19 mouse cellular contexts compared by ENCODE assay signal in the genomic region with DNA sequence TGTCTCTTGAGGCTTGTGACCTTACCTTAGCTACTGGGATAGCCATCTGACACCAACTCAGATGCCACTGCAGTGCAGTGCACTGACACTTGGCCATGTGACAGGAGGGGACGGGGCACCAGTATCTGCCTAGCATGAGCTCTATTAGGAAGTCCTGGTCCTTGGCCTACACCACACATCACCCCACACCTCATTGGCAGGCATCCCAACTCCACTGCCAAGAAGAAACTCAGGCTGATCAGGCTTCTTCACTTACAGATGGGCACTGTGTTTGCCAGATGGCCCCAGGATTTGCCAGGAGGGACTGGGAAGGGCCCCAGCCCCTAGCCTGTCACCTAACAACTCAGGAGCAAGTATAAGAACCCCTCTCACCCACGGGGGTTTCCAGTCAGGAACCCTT. TPM values are rescaled to one million over a fixed set of nuclear protein-coding genes. Genes with fewer than 3 reads are reported as not detected.
DNase-seq lines count a peak whose midpoint lies in the region; ATAC-seq and TF ChIP-seq lines count a peak whose summit lies in the region.
"Had no signal": no experiment of that assay in that cellular context is flagged by ENCODE, and none has a peak within 500 bp of the region (broad histone marks: within the 10 kb centered on the region; RNA-seq: fewer than 3 reads in every experiment).

No protein-coding gene starts in this region.

- no peaks in the 10 kb centered on the region for H3K79me2 ChIP-seq in heart, adult 2 months (replicated peaks; ENCODE audit: control insufficient read depth, insufficient read depth, low read length)
- H3K79me2 ChIP-seq in MEL (ENCODE audit: control insufficient read depth, insufficient read depth, low read length, poor library complexity) = peaks cover 1% of the 10 kb centered on the region; the same call in 1 of the 2 replicates

- peak; percentile 43 for DNase-seq in adrenal gland, adult 2 months
- DNase-seq in adrenal gland, postnatal 36 days = no peak
- peak in 1 of 2 experiments; percentile 33 for DNase-seq in heart, adult 2 months
- DNase-seq in heart, postnatal 25 days (ENCODE audit: low spot score) = no peak
- peak; percentile 35 for DNase-seq in MEL (ENCODE audit: low read depth, low spot score)
- peak; percentile 95 for DNase-seq in gastrocnemius, adult 2 months
- DNase-seq in lung, postnatal 0 days (ENCODE audit: low spot score) = no peak
- DNase-seq in urinary bladder, postnatal 25 days (ENCODE audit: low spot score) = no peak
- DNase-seq: kidney, adult 9 months; kidney, postnatal 36 days; lung, adult 18-20 months; lung, postnatal 4 days had no signal

- no peak overlapping the region for H3K4me3 ChIP-seq in heart, adult 2 months
- no peak overlapping the region for H3K4me3 ChIP-seq in MEL (ENCODE audit: control insufficient read depth in 1 of 2, insufficient read depth in 1 of 2, low read depth in 2 of 2, low read length in 2 of 2)
- H3K4me3 ChIP-seq in gastrocnemius, adult 2 months = no peak overlapping the region
- H3K4me3 ChIP-seq in lung, postnatal 0 days (ENCODE audit: low read depth, low read length) = no peak overlapping the region
- H3K4me3 ChIP-seq: heart, embryonic 13.5 days; limb, embryonic 15.5 days; midbrain, embryonic 10.5 days had no signal

- H3K27me3 ChIP-seq in heart, adult 2 months (ENCODE audit: control insufficient read depth, insufficient read depth, low read length) = no peaks in the 10 kb centered on the region
- H3K27me3 ChIP-seq in MEL (ENCODE audit: control insufficient read depth in 1 of 2, insufficient read depth in 2 of 2, low read length in 2 of 2) = no peaks in the 10 kb centered on the region
- no peaks in the 10 kb centered on the region for H3K27me3 ChIP-seq in lung, postnatal 0 days (replicated peaks; ENCODE audit: insufficient read depth, low read length)
- H3K27me3 ChIP-seq: limb, embryonic 15.5 days had no signal

- 0 out of 2 replicates have a peak, but pooled peaks have one; percentile 20 for TF ChIP-seq POLR2A in heart, adult 2 months (IDR thresholded peaks at IDR 0.05; ENCODE audit: insufficient read depth, low read depth, low read length)
- TF ChIP-seq POLR2A in MEL (IDR thresholded peaks at IDR 0.05; ENCODE audit: control insufficient read depth in 1 of 2, insufficient read depth in 1 of 2, low read depth in 1 of 2, low read length in 2 of 2, poor library complexity in 1 of 2) = no peak

- intact Hi-C loops in heart, adult 2 months (cut with DNase I) = no loop called here
- intact Hi-C loops in heart, postnatal 25 days (cut with DNase I) = no loop called here
- intact Hi-C loops in gastrocnemius, adult 2 months (cut with DNase I) = no loop called here

- no peak for TF ChIP-seq CTCF in heart, adult 2 months (IDR thresholded peaks at IDR 0.05)
- no peak for TF ChIP-seq CTCF in MEL (IDR thresholded peaks at IDR 0.05 in 2 of 3, conservative IDR thresholded peaks at IDR 0.05 in 1 of 3; ENCODE audit: control insufficient read depth in 1 of 3, insufficient read depth in 1 of 3, low read depth in 2 of 3, low read length in 3 of 3, poor library complexity in 1 of 3, severe bottlenecking in 1 of 3)
- no peak for TF ChIP-seq CTCF in gastrocnemius, adult 2 months (IDR thresholded peaks at IDR 0.05)
- TF ChIP-seq CTCF in lung, postnatal 0 days (IDR thresholded peaks at IDR 0.05) = no peak

- no peaks in the 10 kb centered on the region for H3K4me1 ChIP-seq in heart, adult 2 months (ENCODE audit: control insufficient read depth, insufficient read depth, low read length)
- peaks cover 2 to 6% of the 10 kb centered on the region in 2 experiments; a peak in 3 of 4 replicates for H3K4me1 ChIP-seq in MEL (ENCODE audit: control insufficient read depth in 1 of 2, insufficient read depth in 2 of 2, low read length in 2 of 2)
- H3K4me1 ChIP-seq in lung, postnatal 0 days (ENCODE audit: insufficient read depth, low read depth, low read length) = 0 out of 2 replicates have a peak, but pooled peaks cover 4% of the 10 kb centered on the region

- H3K36me3 ChIP-seq in heart, adult 2 months (ENCODE audit: control insufficient read depth, insufficient read depth, low read length) = no peaks in the 10 kb centered on the region
- H3K36me3 ChIP-seq in MEL (ENCODE audit: control insufficient read depth in 1 of 2, insufficient read depth in 2 of 2, low read length in 2 of 2) = peaks cover 0 to 3% of the 10 kb centered on the region in 2 experiments; a peak in 1 of 4 replicates
- H3K36me3 ChIP-seq in lung, postnatal 0 days (ENCODE audit: insufficient read depth, low read length) = peaks cover 25% of the 10 kb centered on the region

- no peaks in the 10 kb centered on the region for H3K9me3 ChIP-seq in MEL (replicated peaks; ENCODE audit: insufficient read depth, low read length)
- H3K9me3 ChIP-seq in lung, postnatal 0 days (ENCODE audit: low read length) = no peaks in the 10 kb centered on the region
- H3K9me3 ChIP-seq: heart, embryonic 13.5 days; limb, embryonic 15.5 days; midbrain, embryonic 10.5 days had no signal

- no peak overlapping the region for H3K9ac ChIP-seq in heart, adult 2 months (ENCODE audit: low read depth, low read length)
- H3K9ac ChIP-seq in MEL (ENCODE audit: control insufficient read depth, low read depth, low read length, poor library complexity, severe bottlenecking) = no peak overlapping the region
- no peak overlapping the region for H3K9ac ChIP-seq in lung, postnatal 0 days (replicated peaks; ENCODE audit: low read depth)
- H3K9ac ChIP-seq: heart, embryonic 13.5 days; limb, embryonic 15.5 days had no signal

- no peak for TF ChIP-seq RAD21 in MEL (IDR thresholded peaks at IDR 0.05; ENCODE audit: low read depth, low read length)

- no peak for ATAC-seq in lung, postnatal 0 days
- ATAC-seq: forebrain, embryonic 16.5 days; inflammation-experienced regulatory T-cells, adult 6 months had no signal

- no peak overlapping the region for H3K27ac ChIP-seq in heart, adult 2 months
- H3K27ac ChIP-seq in MEL (ENCODE audit: control insufficient read depth, low read depth, low read length) = no peak overlapping the region
- peak overlapping the region; percentile 95 for H3K27ac ChIP-seq in gastrocnemius, adult 2 months
- H3K27ac ChIP-seq in lung, postnatal 0 days (ENCODE audit: low read length) = no peak overlapping the region
- H3K27ac ChIP-seq: heart, embryonic 13.5 days; limb, embryonic 15.5 days; midbrain, embryonic 10.5 days had no signal

- H3K4me2 ChIP-seq in lung, postnatal 0 days (replicated peaks; ENCODE audit: low read depth, low read length) = no peak overlapping the region
- H3K4me2 ChIP-seq: heart, embryonic 13.5 days; limb, embryonic 15.5 days had no signal

- TF ChIP-seq EP300 in heart, adult 2 months (IDR thresholded peaks at IDR 0.05; ENCODE audit: insufficient read depth, low read depth, low read length) = no peak
- no peak for TF ChIP-seq EP300 in MEL (IDR thresholded peaks at IDR 0.05; ENCODE audit: low read depth in 1 of 2, low read length in 2 of 2)
- no peak for TF ChIP-seq EP300 in lung, postnatal 0 days (IDR thresholded peaks at IDR 0.05)

- 41% methylated on average over 2 of the region's 2 CpGs for WGBS in heart, adult 2 months
- WGBS in lung, postnatal 0 days = 63% methylated on average over 2 of the region's 2 CpGs

RNA-seq across cellular contexts. Expression of a gene that starts 2.2 kb away (rescaled TPM):
- 1 to 10 TPM; 2.5 to 3.8 TPM for total RNA-seq in adrenal gland, adult 2 months (2021)
- 4.9 and 5.2 TPM in 2 replicates for polyA plus RNA-seq in adrenal gland, adult 2 months (2012; rRNA removed)
- total RNA-seq in adrenal gland, postnatal 36 days (2021) = 1 to 10 TPM; 1.8 to 2.2 TPM
- total RNA-seq in heart, adult 2 months (2021) = under 1 TPM; 0.34 to 0.64 TPM
- 0.97 and 1.2 TPM in 2 replicates for polyA plus RNA-seq in heart, adult 2 months (2012; rRNA removed)
- under 1 TPM; 0.31 to 0.39 TPM for total RNA-seq in heart, postnatal 25 days (2021)
- 3.4 and 5.0 TPM in 2 replicates for total RNA-seq in MEL (2012; rRNA removed)
- polyA plus RNA-seq in MEL (2012; ENCODE audit: insufficient read depth in 1 of 2, insufficient read length in 2 of 2, low read depth in 1 of 2, low replicate concordance in 2 of 2, missing spikeins in 1 of 2) = 1 to 10 TPM in 1 of 2 experiments, not detected in 1; 7.7 TPM
- total RNA-seq in gastrocnemius, adult 2 months (2021) = 10 to 100 TPM; 14.0 to 23.3 TPM
- polyA plus RNA-seq in lung, postnatal 0 days (2015; fragmentation: Nextera tagmentation; extraction: Ambion mirVana) = 0.63 and 1.6 TPM in 2 replicates
- total RNA-seq: common myeloid progenitor, adult 5-6 weeks; hematopoietic stem cell, adult 5-6 weeks had no signal
- polyA plus RNA-seq: inflammation-experienced regulatory T-cells, adult 6 months had no signal

RNA-seq across cellular contexts. Expression of a gene that starts 11.1 kb away (rescaled TPM):
- 100 to 1,000 TPM; 203 to 233 TPM for total RNA-seq in adrenal gland, adult 2 months (2021)
- polyA plus RNA-seq in adrenal gland, adult 2 months (2012; rRNA removed) = 491 and 579 TPM in 2 replicates
- 100 to 1,000 TPM; 194 to 215 TPM for total RNA-seq in adrenal gland, postnatal 36 days (2021)
- total RNA-seq in heart, adult 2 months (2021) = 100 to 1,000 TPM; 147 to 155 TPM
- polyA plus RNA-seq in heart, adult 2 months (2012; rRNA removed) = 193 and 209 TPM in 2 replicates
- total RNA-seq in heart, postnatal 25 days (2021) = 100 to 1,000 TPM; 145 to 159 TPM
- total RNA-seq in MEL (2012; rRNA removed) = 132 and 134 TPM in 2 replicates
- 100 to 1,000 TPM in 1 of 2 experiments, not detected in 1; 232 TPM for polyA plus RNA-seq in MEL (2012; ENCODE audit: insufficient read depth in 1 of 2, insufficient read length in 2 of 2, low read depth in 1 of 2, low replicate concordance in 2 of 2, missing spikeins in 1 of 2)
- total RNA-seq in gastrocnemius, adult 2 months (2021) = 100 to 1,000 TPM; 118 to 128 TPM
- polyA plus RNA-seq in lung, postnatal 0 days (2015; fragmentation: Nextera tagmentation; extraction: Ambion mirVana) = 266 and 297 TPM in 2 replicates

RNA-seq across cellular contexts. Expression of a gene that starts 11.1 kb away (rescaled TPM):
- 10 to 100 TPM; 57.7 to 69.5 TPM for total RNA-seq in adrenal gland, adult 2 months (2021)
- 53.3 and 62.5 TPM in 2 replicates for polyA plus RNA-seq in adrenal gland, adult 2 months (2012; rRNA removed)
- 10 to 100 TPM; 69.9 to 72.0 TPM for total RNA-seq in adrenal gland, postnatal 36 days (2021)
- total RNA-seq in heart, adult 2 months (2021) = 10 to 100 TPM; 21.6 to 26.4 TPM
- polyA plus RNA-seq in heart, adult 2 months (2012; rRNA removed) = 24.3 and 27.1 TPM in 2 replicates
- total RNA-seq in heart, postnatal 25 days (2021) = 10 to 100 TPM; 24.7 to 33.8 TPM
- total RNA-seq in MEL (2012; rRNA removed) = 94.1 and 102 TPM in 2 replicates
- polyA plus RNA-seq in MEL (2012; ENCODE audit: insufficient read depth in 1 of 2, insufficient read length in 2 of 2, low read depth in 1 of 2, low replicate concordance in 2 of 2, missing spikeins in 1 of 2) = 100 to 1,000 TPM in 1 of 2 experiments, not detected in 1; 116 TPM
- total RNA-seq in gastrocnemius, adult 2 months (2021) = 10 to 100 TPM; 29.9 to 30.0 TPM
- 29.9 and 32.5 TPM in 2 replicates for polyA plus RNA-seq in lung, postnatal 0 days (2015; fragmentation: Nextera tagmentation; extraction: Ambion mirVana)

RNA-seq across cellular contexts. Expression of a gene that starts 16.2 kb away (rescaled TPM):
- under 1 TPM in 1 of 2 experiments, not detected in 1; 0.41 TPM for total RNA-seq in adrenal gland, adult 2 months (2021)
- polyA plus RNA-seq in adrenal gland, adult 2 months (2012; rRNA removed) = 7.9 and 9.8 TPM in 2 replicates
- total RNA-seq in adrenal gland, postnatal 36 days (2021) = under 1 TPM in 1 of 2 experiments, not detected in 1; 0.30 TPM
- not detected for total RNA-seq in heart, adult 2 months (2021)
- polyA plus RNA-seq in heart, adult 2 months (2012; rRNA removed) = 0.14 TPM in 1 of 2 replicates, not detected in the other
- total RNA-seq in heart, postnatal 25 days (2021) = under 1 TPM in 1 of 2 experiments, not detected in 1; 0.21 TPM
- total RNA-seq in MEL (2012; rRNA removed) = 1.9 and 2.6 TPM in 2 replicates
- 1 to 10 TPM in 1 of 2 experiments, not detected in 1; 1.9 TPM for polyA plus RNA-seq in MEL (2012; ENCODE audit: insufficient read depth in 1 of 2, insufficient read length in 2 of 2, low read depth in 1 of 2, low replicate concordance in 2 of 2, missing spikeins in 1 of 2)
- total RNA-seq in gastrocnemius, adult 2 months (2021) = 1 to 10 TPM in 1 of 2 experiments, not detected in 1; 1.0 TPM
- 0.33 and 0.81 TPM in 2 replicates for polyA plus RNA-seq in lung, postnatal 0 days (2015; fragmentation: Nextera tagmentation; extraction: Ambion mirVana)
- total RNA-seq: common myeloid progenitor, adult 5-6 weeks; hematopoietic stem cell, adult 5-6 weeks had no signal

RNA-seq across cellular contexts. Expression of a gene that starts 30.8 kb away (rescaled TPM):
- total RNA-seq in adrenal gland, adult 2 months (2021) = 10 to 100 TPM; 16.0 to 21.8 TPM
- 56.8 and 68.4 TPM in 2 replicates for polyA plus RNA-seq in adrenal gland, adult 2 months (2012; rRNA removed)
- 10 to 100 TPM; 16.7 to 20.9 TPM for total RNA-seq in adrenal gland, postnatal 36 days (2021)
- 1 to 10 TPM; 7.2 to 8.3 TPM for total RNA-seq in heart, adult 2 months (2021)
- polyA plus RNA-seq in heart, adult 2 months (2012; rRNA removed) = 13.6 and 14.9 TPM in 2 replicates
- total RNA-seq in heart, postnatal 25 days (2021) = 10 to 100 TPM; 12.0 to 12.3 TPM
- total RNA-seq in MEL (2012; rRNA removed) = 8.2 and 12.2 TPM in 2 replicates
- 10 to 100 TPM in 1 of 2 experiments, not detected in 1; 22.8 TPM for polyA plus RNA-seq in MEL (2012; ENCODE audit: insufficient read depth in 1 of 2, insufficient read length in 2 of 2, low read depth in 1 of 2, low replicate concordance in 2 of 2, missing spikeins in 1 of 2)
- 1 to 10 TPM; 3.8 to 4.3 TPM for total RNA-seq in gastrocnemius, adult 2 months (2021)
- polyA plus RNA-seq in lung, postnatal 0 days (2015; fragmentation: Nextera tagmentation; extraction: Ambion mirVana) = 54.1 and 61.1 TPM in 2 replicates

Comparison
In these comparisons a context has a peak if more than half of its experiments do, and no peak if none do; other contexts are left out.
1. DNase-seq: peak in adrenal gland, adult 2 months (single experiment), MEL (single experiment) and gastrocnemius, adult 2 months (single experiment); none in adrenal gland, postnatal 36 days (0 of 2), heart, postnatal 25 days (single experiment), lung, postnatal 0 days (single experiment) and urinary bladder, postnatal 25 days (single experiment).